Mouse (Mus musculus) CH12.LX (cell line): ENCODE data around the gene Ppp6r1. TPM values are rescaled to one million over a fixed set of nuclear protein-coding genes. Genes with fewer than 3 reads are reported as not detected.

Experiments used
- DNase-seq: peaks from one replicate; pipeline ENCODE4 v3.0.0-alpha.2; 2013; ENCODE audit errors: extremely low read depth
- H3K27ac ChIP-seq: 2 replicates; pipeline ENCODE4 v1.5.1; 2012; ENCODE audit warnings: low read depth, mild to moderate bottlenecking, control low read depth, moderate library complexity; ENCODE audit not compliant: insufficient read depth
- H3K27me3 ChIP-seq: replicated peaks from 2 replicates; pipeline ENCODE3; 2012; ENCODE audit warnings: inconsistent platforms
- H3K36me3 ChIP-seq, 2 experiments: replicated peaks in 1 of 2; 2 replicates each; pipeline versions ENCODE3 to v1.6.1; 2012; ENCODE audit warnings: inconsistent platforms in 1 of 2, low read length in 1 of 2, mild to moderate bottlenecking in 1 of 2, mixed read lengths in 1 of 2, moderate library complexity in 1 of 2; ENCODE audit not compliant: control insufficient read depth in 1 of 2, insufficient read depth in 1 of 2
- H3K4me1 ChIP-seq, 2 experiments: 2 replicates each; pipeline ENCODE4 v1.6.1; 2012; ENCODE audit warnings: inconsistent platforms in 1 of 2, moderate library complexity in 1 of 2; ENCODE audit not compliant: insufficient read depth in 2 of 2, control insufficient read depth in 1 of 2
- H3K4me2 ChIP-seq: 2 replicates; pipeline ENCODE4 v1.6.1; 2012; ENCODE audit warnings: low read depth, mild to moderate bottlenecking, control low read depth; ENCODE audit not compliant: poor library complexity, insufficient read depth, severe bottlenecking
- H3K4me3 ChIP-seq, 3 experiments: fragments of 150-350 bp in 1 of 3; sonication (generic) in 1 of 3; replicated peaks in 1 of 3; 2 replicates each; pipeline versions ENCODE3 to v1.5.1; 2011 to 2012; ENCODE audit warnings: low read depth in 2 of 3, low read length in 2 of 3, mild to moderate bottlenecking in 2 of 3, moderate library complexity in 2 of 3, control low read depth in 1 of 3, improper control_type of control experiment in 1 of 3, inconsistent platforms in 1 of 3, mixed read lengths in 1 of 3; ENCODE audit not compliant: poor library complexity in 1 of 3
- H3K79me2 ChIP-seq: replicated peaks from 2 replicates; pipeline ENCODE4 v1.6.1; 2012; ENCODE audit warnings: mild to moderate bottlenecking, moderate library complexity; ENCODE audit not compliant: control insufficient read depth, poor library complexity, insufficient read depth, severe bottlenecking; ENCODE audit errors: extremely low read depth
- H3K9ac ChIP-seq: 2 replicates; pipeline ENCODE4 v1.6.1; 2012; ENCODE audit warnings: low read depth, mild to moderate bottlenecking, control low read depth, moderate library complexity; ENCODE audit not compliant: insufficient read depth
- H3K9me3 ChIP-seq: replicated peaks from 2 replicates; pipeline ENCODE3; 2012; ENCODE audit warnings: low read length, inconsistent platforms, mixed read lengths
- BHLHE40 ChIP-seq: IDR thresholded peaks from 2 replicates; pipeline ENCODE4 v1.6.1; 2011; ENCODE audit warnings: mild to moderate bottlenecking, low read depth, low read length, improper control_type of control experiment
- CHD2 ChIP-seq: IDR thresholded peaks from 2 replicates; pipeline ENCODE4 v1.6.1; 2011; ENCODE audit warnings: low read length, improper control_type of control experiment
- ELF1 ChIP-seq: IDR thresholded peaks from 2 replicates; pipeline ENCODE4 v1.6.1; 2014; ENCODE audit warnings: low read depth, mild to moderate bottlenecking, inconsistent platforms, low read length, improper control_type of control experiment
- ETS1 ChIP-seq: conservative IDR thresholded peaks from 2 replicates; pipeline ENCODE4 v1.6.1; 2012; ENCODE audit warnings: low read depth, mild to moderate bottlenecking, inconsistent platforms, low read length, improper control_type of control experiment, moderate library complexity
- GABPA ChIP-seq: IDR thresholded peaks from 2 replicates; pipeline ENCODE4 v1.6.1; 2012; ENCODE audit warnings: low read depth, low read length, improper control_type of control experiment, inconsistent platforms; ENCODE audit not compliant: insufficient replicate concordance
- IRF4 ChIP-seq: IDR thresholded peaks from 2 replicates; pipeline ENCODE4 v1.6.1; 2014; ENCODE audit warnings: low read depth, mild to moderate bottlenecking, inconsistent platforms, low read length, improper control_type of control experiment
- JUN ChIP-seq: IDR thresholded peaks from 2 replicates; pipeline ENCODE4 v1.6.1; 2011; ENCODE audit warnings: low read depth, mild to moderate bottlenecking, low read length, improper control_type of control experiment, moderate library complexity; ENCODE audit not compliant: insufficient read depth
- MAX ChIP-seq: IDR thresholded peaks from 2 replicates; pipeline ENCODE4 v1.6.1; 2011; ENCODE audit warnings: low read length, improper control_type of control experiment
- MAZ ChIP-seq: IDR thresholded peaks from 2 replicates; pipeline ENCODE4 v1.6.1; 2012; ENCODE audit warnings: low read depth, mild to moderate bottlenecking, inconsistent platforms, low read length, improper control_type of control experiment, moderate library complexity
- MEF2A ChIP-seq: IDR thresholded peaks from 2 replicates; pipeline ENCODE4 v1.6.1; 2014; ENCODE audit warnings: low read depth, mild to moderate bottlenecking, inconsistent platforms, low read length, improper control_type of control experiment, borderline replicate concordance
- MXI1 ChIP-seq: IDR thresholded peaks from 2 replicates; pipeline ENCODE4 v1.6.1; 2011; ENCODE audit warnings: mild to moderate bottlenecking, low read depth, low read length, improper control_type of control experiment
- MYC ChIP-seq: IDR thresholded peaks from 2 replicates; pipeline ENCODE4 v1.6.1; 2011; ENCODE audit warnings: low read depth, mild to moderate bottlenecking, improper control_type of control experiment, low read length
- PAX5 ChIP-seq: IDR thresholded peaks from 2 replicates; pipeline ENCODE4 v1.6.1; 2012; ENCODE audit warnings: low read length, inconsistent platforms, mixed read lengths
- POLR2AphosphoS2 ChIP-seq: IDR thresholded peaks from 2 replicates; pipeline ENCODE4 v1.6.1; 2011; ENCODE audit warnings: low read depth, low read length, improper control_type of control experiment
- RAD21 ChIP-seq: IDR thresholded peaks from 2 replicates; pipeline ENCODE4 v1.6.1; 2011; ENCODE audit warnings: low read depth, mild to moderate bottlenecking, low read length, improper control_type of control experiment, moderate library complexity
- RCOR1 ChIP-seq: conservative IDR thresholded peaks from 2 replicates; pipeline ENCODE4 v1.6.1; 2012; ENCODE audit warnings: low read depth, mild to moderate bottlenecking, inconsistent platforms, low read length, improper control_type of control experiment
- TCF12 ChIP-seq: IDR thresholded peaks from 2 replicates; pipeline ENCODE4 v1.6.1; 2014; ENCODE audit warnings: low read depth, mild to moderate bottlenecking, inconsistent platforms, low read length, improper control_type of control experiment
- UBTF ChIP-seq: IDR thresholded peaks from 2 replicates; pipeline ENCODE4 v1.6.1; 2012; ENCODE audit warnings: low read depth, mild to moderate bottlenecking, inconsistent platforms, low read length, improper control_type of control experiment, moderate library complexity
- USF1 ChIP-seq: IDR thresholded peaks from 2 replicates; pipeline ENCODE4 v1.6.1; 2014; ENCODE audit warnings: low read depth, mild to moderate bottlenecking, inconsistent platforms, low read length, improper control_type of control experiment
- USF2 ChIP-seq: conservative IDR thresholded peaks from 2 replicates; pipeline ENCODE4 v1.6.1; 2011; ENCODE audit warnings: low read depth, low read length, improper control_type of control experiment
- ZC3H11A ChIP-seq: IDR thresholded peaks from 2 replicates; pipeline ENCODE4 v1.6.1; 2012; ENCODE audit warnings: low read depth, mild to moderate bottlenecking, inconsistent platforms, low read length, improper control_type of control experiment
- dilution Hi-C: fragments of 300-500 bp; cut with MboI; formaldehyde crosslinking; loops from 2 replicates; pipeline ENCODE4 v1.14.3; 2020; ENCODE audit warnings: low sequenced_read_pairs; ENCODE audit not compliant: extremely low pct_unique_long_range_greater_than_20kb, extremely low pct_ligation_motif_present
- in situ Hi-C: fragments of 300-500 bp; cut with MboI; formaldehyde crosslinking; loops from 3 replicates; pipeline ENCODE4 v1.14.3; 2019; ENCODE audit warnings: low sequenced_read_pairs, low pct_ligation_motif_present, low pct_unique_long_range_greater_than_20kb, mixed read lengths
- polyA plus RNA-seq: library from polyadenylated mRNA; unstranded; fragments of >175 nt; gene quantifications from 2 replicates; pipeline ENCODE4 v1.2.1, GENCODE M21; 2012; ENCODE audit warnings: low read depth; ENCODE audit not compliant: insufficient read length
- total RNA-seq, 2 experiments: library from RNA; depleted of rRNA; stranded (reverse); fragments of 300-350 nt in 1 of 2; fragments of >200 nt in 1 of 2; gene quantifications; 2 replicates each; pipeline ENCODE4 v1.2.3; 2012 to 2014

The Ppp6r1 gene
- total and polyA plus RNA-seq, 3 experiments: 59.2 to 118 (median 85.6) TPM

- Histone ChIP-seq H3K9me3 (no peaks in the 10 kb centered on the region), H3K4me2 (no peak overlapping the region), H3K27me3 (no peaks in the 10 kb centered on the region), H3K4me1 (peaks cover 24 to 74% of the 10 kb centered on the region in 2 experiments), H3K79me2 (peaks cover 70% of the 10 kb centered on the region), H3K9ac (no peak overlapping the region), H3K4me3 (no peak overlapping the region), H3K27ac (no peak overlapping the region), H3K36me3 (peaks cover 18 to 47% of the 10 kb centered on the region in 2 experiments)
- no peak for DNase-seq
- in situ Hi-C loops (no loop called here), dilution Hi-C loops (no loop called here)
- TF ChIP-seq USF1 (peak; percentile 37; the same call in 1 of the 2 replicates), RAD21 (no peak), USF2 (peak; percentile 23; the same call in 1 of the 2 replicates), GABPA (no peak), ZC3H11A (no peak), JUN (no peak), CHD2 (no peak), MYC (peak; percentile 83), RCOR1 (no peak), MAX (peak; percentile 79)
Measured at GRCm38 (mm10) chr7:4651581-4651980, 7.2 kb downstream of the Ppp6r1 start.

GRCm38 (mm10) chr7:4647992-4648391 is 10.8 kb downstream of the Ppp6r1 start:
- H3K4me3 ChIP-seq: no peak overlapping the region
- peaks cover 45 to 77% of the 10 kb centered on the region in 2 experiments for H3K36me3 ChIP-seq
- no peak overlapping the region for H3K9ac ChIP-seq
- TF ChIP-seq RCOR1 (no peak), POLR2AphosphoS2 (no peak), ETS1 (no peak), MXI1 (no peak), MAZ (no peak), BHLHE40 (no peak), MEF2A (no peak), USF1 (no peak), RAD21 (no peak), PAX5 (no peak), UBTF (no peak), IRF4 (no peak), TCF12 (no peak), ELF1 (no peak)
- H3K79me2 ChIP-seq: peaks cover 48% of the 10 kb centered on the region
- H3K4me1 ChIP-seq: peaks cover 21 to 43% of the 10 kb centered on the region in 2 experiments
- no peak for DNase-seq
- H3K27ac ChIP-seq: no peak overlapping the region
- no peaks in the 10 kb centered on the region for H3K27me3 ChIP-seq
- in situ Hi-C loops: no loop called here
- dilution Hi-C loops: no loop called here
- H3K9me3 ChIP-seq: no peaks in the 10 kb centered on the region
- no peak overlapping the region for H3K4me2 ChIP-seq
